Mouse (Mus musculus) ovary, postnatal 10 days (tissue): ENCODE results near the gene Gm20388.

ENCODE experiments used
- DNase-seq: peaks from one replicate; pipeline ENCODE4 v3.0.0; 2022; ENCODE audit warnings: low spot score

Gm20388 gene

GRCm38 (mm10) chr8:120832022-120832421 is 921.4 kb downstream of the Gm20388 start:
- DNase-seq = no peak

- no peak for DNase-seq
Measured at GRCm38 (mm10) chr8:120833196-120833595, 922.6 kb downstream of the Gm20388 start.

GRCm38 (mm10) chr8:120839031-120839430 is 928.4 kb downstream of the Gm20388 start:
- no peak for DNase-seq

GRCm38 (mm10) chr8:120843084-120843483 is 932.4 kb downstream of the Gm20388 start:
- no peak for DNase-seq

- no peak for DNase-seq
Measured at GRCm38 (mm10) chr8:120846018-120846417, 935.4 kb downstream of the Gm20388 start.

GRCm38 (mm10) chr8:120847279-120847678 is 936.6 kb downstream of the Gm20388 start:
- DNase-seq = no peak

GRCm38 (mm10) chr8:120847735-120848134 is 937.1 kb downstream of the Gm20388 start:
- no peak for DNase-seq

GRCm38 (mm10) chr8:120848434-120848833 is 937.8 kb downstream of the Gm20388 start:
- DNase-seq = no peak

GRCm38 (mm10) chr8:120851411-120851810 is 940.8 kb downstream of the Gm20388 start:
- no peak for DNase-seq

GRCm38 (mm10) chr8:120859881-120860280 is 949.2 kb downstream of the Gm20388 start:
- no peak for DNase-seq

GRCm38 (mm10) chr8:120860423-120861126 is 949.9 kb downstream of the Gm20388 start:
- DNase-seq = no peak

- no peak for DNase-seq
Measured at GRCm38 (mm10) chr8:120863683-120864082, 953.0 kb downstream of the Gm20388 start.

- DNase-seq = no peak
Measured at GRCm38 (mm10) chr8:120867386-120867785, 956.7 kb downstream of the Gm20388 start.

- DNase-seq = no peak
Measured at GRCm38 (mm10) chr8:120872661-120873060, 962.0 kb downstream of the Gm20388 start.

- no peak for DNase-seq
Measured at GRCm38 (mm10) chr8:120876010-120876918, 965.6 kb downstream of the Gm20388 start.

GRCm38 (mm10) chr8:120877005-120877404 is 966.4 kb downstream of the Gm20388 start:
- no peak for DNase-seq

GRCm38 (mm10) chr8:120879928-120880327 is 969.3 kb downstream of the Gm20388 start:
- DNase-seq = no peak

GRCm38 (mm10) chr8:120881634-120882033 is 971.0 kb downstream of the Gm20388 start:
- DNase-seq = no peak

GRCm38 (mm10) chr8:120882657-120883056 is 972.0 kb downstream of the Gm20388 start:
- no peak for DNase-seq

- DNase-seq = no peak
Measured at GRCm38 (mm10) chr8:120883369-120883768, 972.7 kb downstream of the Gm20388 start.

- no peak for DNase-seq
Measured at GRCm38 (mm10) chr8:120883853-120884252, 973.2 kb downstream of the Gm20388 start.

- DNase-seq = no peak
Measured at GRCm38 (mm10) chr8:120884881-120885280, 974.2 kb downstream of the Gm20388 start.

- DNase-seq = no peak
Measured at GRCm38 (mm10) chr8:120887254-120887653, 976.6 kb downstream of the Gm20388 start.
